Mouse (Mus musculus): ENCODE data around the gene Nek11.

- TF ChIP-seq CTCF (IDR thresholded peaks at IDR 0.05; ENCODE audit: borderline replicate concordance, insufficient read depth, low read depth, low read length) = no peak
- TF ChIP-seq POLR2A (IDR thresholded peaks at IDR 0.05; ENCODE audit: borderline replicate concordance, insufficient read depth, low read length) = peak; percentile 70
Measured at GRCm38 (mm10) chr9:105131253-105132001, 263.9 kb downstream of the Nek11 start, which contains the start of gene Nudt16.

Measured in cerebellum, adult 2 months (tissue).